Mouse (Mus musculus): ENCODE measurements at regions not wholly inside any gene's neighbourhood (a gene's known extent, or its start where the extent isn't known, plus 50 kb on each side); places are given as distances from the start of the nearest gene placed in this dataset.

DNA sequence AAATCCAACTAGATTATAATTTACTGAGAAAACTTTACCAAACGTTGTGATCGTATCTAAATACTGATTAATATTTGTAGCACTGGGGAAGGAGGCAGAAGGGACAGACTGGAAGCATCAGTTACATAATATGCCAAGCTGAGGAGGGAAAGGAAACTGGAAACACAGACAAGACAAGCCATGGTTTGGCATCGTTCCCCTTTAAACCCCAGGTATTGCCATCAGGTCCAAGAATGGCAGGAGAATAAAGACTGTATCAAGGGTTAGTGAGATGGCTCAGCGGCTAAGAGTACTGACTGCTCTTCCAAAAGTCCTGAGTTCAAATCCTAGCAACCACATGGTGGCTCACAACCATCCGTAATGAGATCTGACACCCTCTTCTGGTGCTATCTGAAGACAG lies 92.1 kb downstream of the Gm21962 start:
- Histone ChIP-seq H3K4me1 (ENCODE audit: control insufficient read depth, insufficient read depth, low read length) (no peaks in the 10 kb centered on the region), H3K4me3 (ENCODE audit: insufficient read depth, low read length) (no peak overlapping the region), H3K27ac (ENCODE audit: insufficient read depth, low read length) (no peak overlapping the region)
- TF ChIP-seq CTCF (IDR thresholded peaks at IDR 0.05; ENCODE audit: borderline replicate concordance, insufficient read depth, low read length), result no peak
- TF ChIP-seq POLR2A (IDR thresholded peaks at IDR 0.05; ENCODE audit: low read depth, low read length), result no peak

DNA sequence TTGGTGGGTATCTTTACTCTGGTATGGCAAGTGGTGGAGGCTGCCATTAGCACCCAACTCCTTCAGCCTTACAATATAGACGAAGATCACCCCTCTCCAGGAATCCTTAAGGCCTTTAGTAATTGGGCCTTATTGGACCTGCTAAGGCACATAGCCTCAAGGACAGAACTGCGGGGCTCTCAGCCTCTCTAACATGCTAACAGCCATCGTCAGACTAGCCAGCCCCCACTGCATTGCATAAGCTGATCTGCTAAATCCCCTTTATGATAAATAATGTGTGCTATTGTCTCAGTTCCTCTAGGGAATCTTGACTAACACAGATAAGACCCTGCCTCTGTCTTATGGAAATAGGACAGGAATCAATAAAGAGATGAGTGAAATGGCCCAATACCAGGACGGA lies 95.7 kb upstream of the H2afz start:
- Histone ChIP-seq H3K27ac (ENCODE audit: insufficient read depth, low read length) (no peak overlapping the region), H3K4me3 (ENCODE audit: insufficient read depth, low read length) (no peak overlapping the region), H3K4me1 (ENCODE audit: control insufficient read depth, insufficient read depth, low read length) (no peaks in the 10 kb centered on the region)
- TF ChIP-seq POLR2A (IDR thresholded peaks at IDR 0.05; ENCODE audit: low read depth, low read length) (no peak), CTCF (IDR thresholded peaks at IDR 0.05; ENCODE audit: borderline replicate concordance, insufficient read depth, low read length) (no peak)

DNA sequence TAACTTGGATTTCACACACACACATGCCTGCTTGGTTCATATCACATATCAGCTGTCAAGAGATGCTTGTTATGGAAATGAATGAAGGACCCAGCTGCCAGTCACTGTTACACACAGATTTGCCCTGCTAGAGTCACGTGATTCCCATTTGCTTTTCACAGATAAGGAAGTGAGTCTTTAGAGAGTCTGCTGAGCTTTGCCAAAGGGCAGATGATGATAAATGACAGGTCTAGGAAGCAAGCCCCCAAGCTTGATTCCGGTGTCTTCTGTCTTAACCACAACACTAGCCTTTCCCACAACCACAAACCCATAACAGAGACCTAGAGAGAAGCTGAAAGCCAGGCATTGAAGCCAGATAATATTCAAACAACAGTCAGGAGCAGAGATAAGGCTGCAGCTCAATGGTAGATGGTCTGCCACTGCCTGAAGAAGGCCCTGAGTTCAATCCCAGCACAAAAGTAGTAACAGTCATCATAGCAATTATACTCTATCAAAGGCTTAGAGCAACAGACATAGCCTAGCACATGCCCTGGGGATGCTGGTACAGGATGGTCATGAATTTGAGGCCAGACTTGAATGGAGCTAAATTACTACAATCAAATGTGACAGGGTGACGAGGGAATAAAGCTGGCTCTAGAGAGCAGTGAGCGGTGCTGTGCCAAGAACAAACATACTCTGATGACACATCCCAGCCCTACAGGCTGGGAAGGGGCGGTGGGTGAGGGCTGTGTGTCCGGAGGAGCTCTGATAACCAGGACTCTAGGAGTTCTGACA lies 89.0 kb upstream of the H2afz start:
- no peak overlapping the region for H3K27ac ChIP-seq (ENCODE audit: insufficient read depth, low read length)
- no peak for TF ChIP-seq CTCF (IDR thresholded peaks at IDR 0.05; ENCODE audit: borderline replicate concordance, insufficient read depth, low read length)
- TF ChIP-seq POLR2A (IDR thresholded peaks at IDR 0.05; ENCODE audit: low read depth, low read length), result no peak
- no peaks in the 10 kb centered on the region for H3K4me1 ChIP-seq (ENCODE audit: control insufficient read depth, insufficient read depth, low read length)
- no peak overlapping the region for H3K4me3 ChIP-seq (ENCODE audit: insufficient read depth, low read length)

DNA sequence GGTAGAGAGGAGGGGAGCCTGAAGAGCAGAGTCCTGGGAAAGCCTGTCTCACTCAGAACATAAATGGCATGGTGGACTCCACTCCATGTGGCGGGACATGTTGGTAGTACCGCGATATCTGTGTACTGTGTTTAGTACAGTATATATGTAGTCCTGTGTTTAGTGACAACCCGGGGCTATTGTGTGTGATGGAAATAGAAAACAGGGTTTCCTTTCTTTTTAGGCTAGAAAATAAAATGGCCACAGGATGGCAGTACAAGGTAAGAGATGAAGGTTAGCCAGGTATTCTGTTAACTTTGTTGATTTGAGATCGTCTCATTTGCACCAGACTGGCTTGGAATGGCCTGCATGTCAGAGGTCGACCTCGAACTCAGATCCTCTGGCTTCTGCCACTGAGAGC lies 86.2 kb upstream of the H2afz start:
- no peak overlapping the region for H3K4me3 ChIP-seq (ENCODE audit: insufficient read depth, low read length)
- TF ChIP-seq CTCF (IDR thresholded peaks at IDR 0.05; ENCODE audit: borderline replicate concordance, insufficient read depth, low read length) (no peak), POLR2A (IDR thresholded peaks at IDR 0.05; ENCODE audit: low read depth, low read length) (no peak)

DNA sequence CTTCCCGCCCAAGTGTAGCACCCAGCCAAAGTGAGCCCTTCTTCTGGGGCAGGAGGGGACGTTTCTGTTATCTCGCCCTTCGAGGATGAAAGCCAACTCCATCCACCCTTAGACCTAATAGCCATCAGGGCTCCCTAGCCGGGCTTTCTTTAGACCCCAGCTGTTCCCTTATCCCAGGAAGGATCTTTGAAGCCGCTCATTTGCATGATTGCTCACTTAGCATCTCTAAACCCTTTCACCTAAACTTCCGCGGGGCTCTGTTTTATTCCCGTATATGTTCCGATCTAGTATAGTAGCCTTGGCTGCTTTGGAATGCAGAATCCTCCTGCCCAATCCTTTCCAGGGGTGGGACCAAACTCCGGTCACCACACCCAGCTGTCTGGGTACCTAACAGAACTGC lies 84.3 kb upstream of the H2afz start:
- no peak for TF ChIP-seq CTCF (IDR thresholded peaks at IDR 0.05; ENCODE audit: borderline replicate concordance, insufficient read depth, low read length)
- no peak for TF ChIP-seq POLR2A (IDR thresholded peaks at IDR 0.05; ENCODE audit: low read depth, low read length)

More for the DNA sequence above, 86.2 kb upstream of the H2afz start:
- Histone ChIP-seq H3K27ac (ENCODE audit: insufficient read depth, low read length) (no peak overlapping the region), H3K4me1 (ENCODE audit: control insufficient read depth, insufficient read depth, low read length) (no peaks in the 10 kb centered on the region)

DNA sequence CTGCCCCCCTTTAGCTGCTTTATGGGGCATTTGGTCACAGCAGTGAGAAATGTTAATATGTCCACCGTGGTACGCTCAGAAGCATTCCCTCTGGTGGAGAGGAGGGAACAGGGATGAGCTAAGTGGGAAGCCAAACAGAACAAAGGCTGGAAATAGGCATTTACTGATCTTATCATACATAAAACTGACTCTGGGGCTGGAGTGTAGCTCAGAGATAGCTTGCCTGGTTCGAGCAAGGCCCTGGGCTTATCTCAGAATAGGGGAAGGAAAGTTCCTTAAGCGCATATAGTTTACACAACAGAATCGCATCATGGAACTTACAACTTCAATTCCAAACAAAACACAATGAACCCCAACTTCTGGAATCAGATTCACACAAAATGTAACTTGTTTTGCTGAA lies 81.5 kb upstream of the H2afz start:
- Histone ChIP-seq H3K4me1 (ENCODE audit: control insufficient read depth, insufficient read depth, low read length) (no peaks in the 10 kb centered on the region), H3K27ac (ENCODE audit: insufficient read depth, low read length) (no peak overlapping the region), H3K4me3 (ENCODE audit: insufficient read depth, low read length) (no peak overlapping the region)
- TF ChIP-seq POLR2A (IDR thresholded peaks at IDR 0.05; ENCODE audit: low read depth, low read length) (no peak), CTCF (IDR thresholded peaks at IDR 0.05; ENCODE audit: borderline replicate concordance, insufficient read depth, low read length) (no peak)

More for the DNA sequence above, 84.3 kb upstream of the H2afz start:
- Histone ChIP-seq H3K27ac (ENCODE audit: insufficient read depth, low read length) (no peak overlapping the region), H3K4me1 (ENCODE audit: control insufficient read depth, insufficient read depth, low read length) (no peaks in the 10 kb centered on the region), H3K4me3 (ENCODE audit: insufficient read depth, low read length) (no peak overlapping the region)

DNA sequence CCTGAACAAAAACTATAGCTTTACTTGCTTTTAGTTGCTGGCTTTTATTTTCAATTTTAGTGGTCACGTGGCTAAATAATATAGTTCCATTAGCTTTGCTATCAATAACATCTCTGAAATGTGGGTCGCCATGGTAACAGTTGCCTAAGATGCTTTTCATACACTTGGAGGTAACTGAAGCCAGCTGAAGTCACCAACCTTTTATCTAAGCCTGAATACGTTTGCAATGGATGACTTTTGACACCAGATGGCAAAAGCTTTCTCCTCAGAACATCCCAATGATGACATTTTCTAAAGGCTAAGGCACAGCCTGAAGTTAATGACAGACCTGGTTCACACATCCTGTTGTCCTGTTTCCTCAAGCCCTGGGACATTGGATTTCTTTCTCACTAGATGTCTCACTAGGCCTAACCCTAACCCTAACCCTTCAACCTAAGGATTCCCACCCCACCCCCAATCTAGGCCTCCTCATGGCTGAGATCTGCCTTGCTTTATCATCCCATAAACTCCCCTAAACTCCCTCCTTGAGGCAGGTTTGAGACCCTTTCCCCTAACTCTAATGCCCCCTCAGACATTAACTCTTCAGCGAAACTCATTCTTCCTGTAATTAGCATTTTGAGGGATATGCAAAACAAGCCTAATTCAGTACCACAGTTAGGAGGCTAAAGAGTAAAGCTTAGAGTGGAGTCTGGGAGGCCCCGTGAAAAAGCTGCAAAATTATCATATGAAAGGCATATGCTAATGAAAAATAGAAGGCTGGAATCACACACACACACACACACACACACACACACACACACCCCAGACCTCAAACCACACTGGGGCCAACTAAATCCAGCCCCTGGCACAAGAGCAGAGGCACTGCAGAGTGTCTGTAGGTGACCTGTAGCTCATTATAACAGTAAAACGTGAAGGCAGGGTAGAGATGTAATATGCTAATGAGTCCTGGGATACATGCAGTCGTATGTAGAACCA lies 80.1 kb upstream of the H2afz start:
- Histone ChIP-seq H3K4me3 (ENCODE audit: insufficient read depth, low read length) (no peak overlapping the region), H3K27ac (ENCODE audit: insufficient read depth, low read length) (no peak overlapping the region), H3K4me1 (ENCODE audit: control insufficient read depth, insufficient read depth, low read length) (no peaks in the 10 kb centered on the region)
- TF ChIP-seq POLR2A (IDR thresholded peaks at IDR 0.05; ENCODE audit: low read depth, low read length) (no peak), CTCF (IDR thresholded peaks at IDR 0.05; ENCODE audit: borderline replicate concordance, insufficient read depth, low read length) (no peak)

DNA sequence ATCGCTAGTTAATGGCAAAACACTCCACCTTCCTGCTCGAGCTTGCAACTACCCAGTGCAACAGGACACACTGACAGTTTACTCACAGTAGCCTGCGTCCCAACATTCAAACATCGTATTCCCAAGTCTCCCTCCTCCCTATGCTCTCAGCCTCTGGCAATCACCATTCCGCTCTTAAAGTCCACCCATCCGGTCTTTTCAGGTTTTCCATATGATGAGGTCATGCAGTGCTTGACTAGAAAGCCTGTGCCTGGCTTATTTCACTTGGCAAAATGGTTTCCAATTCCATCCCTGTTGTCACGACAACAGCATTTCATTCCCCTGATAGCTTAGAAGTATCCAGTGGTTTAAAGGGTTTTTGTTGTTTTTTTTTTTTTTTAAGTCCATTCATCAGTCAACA lies 79.1 kb upstream of the H2afz start:
- Histone ChIP-seq H3K27ac (ENCODE audit: insufficient read depth, low read length) (no peak overlapping the region), H3K4me3 (ENCODE audit: insufficient read depth, low read length) (no peak overlapping the region), H3K4me1 (ENCODE audit: control insufficient read depth, insufficient read depth, low read length) (no peaks in the 10 kb centered on the region)
- TF ChIP-seq CTCF (IDR thresholded peaks at IDR 0.05; ENCODE audit: borderline replicate concordance, insufficient read depth, low read length) (no peak), POLR2A (IDR thresholded peaks at IDR 0.05; ENCODE audit: low read depth, low read length) (no peak)

DNA sequence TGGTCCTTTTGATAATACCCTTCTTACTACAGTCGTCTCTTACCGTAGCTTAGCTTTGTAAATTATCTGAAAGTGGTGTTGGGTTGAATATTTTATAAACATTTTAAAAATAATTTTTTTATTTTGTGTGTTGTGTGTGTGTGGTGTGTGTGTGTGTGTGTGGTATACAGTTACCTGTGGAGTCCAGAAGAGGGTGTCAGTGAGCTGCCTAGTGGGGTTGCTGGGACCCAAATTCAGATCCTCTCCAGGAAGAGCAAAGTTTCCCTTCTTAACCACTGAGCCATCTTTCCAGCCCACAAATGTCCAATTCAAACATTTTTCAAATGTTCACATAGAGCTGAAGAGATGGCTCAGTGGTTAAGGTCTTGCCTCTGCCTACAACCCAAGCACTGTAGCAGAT lies 78.4 kb upstream of the H2afz start:
- TF ChIP-seq POLR2A (IDR thresholded peaks at IDR 0.05; ENCODE audit: low read depth, low read length), result no peak
- TF ChIP-seq CTCF (IDR thresholded peaks at IDR 0.05; ENCODE audit: borderline replicate concordance, insufficient read depth, low read length), result no peak
- Histone ChIP-seq H3K27ac (ENCODE audit: insufficient read depth, low read length) (no peak overlapping the region), H3K4me3 (ENCODE audit: insufficient read depth, low read length) (no peak overlapping the region), H3K4me1 (ENCODE audit: control insufficient read depth, insufficient read depth, low read length) (no peaks in the 10 kb centered on the region)

DNA sequence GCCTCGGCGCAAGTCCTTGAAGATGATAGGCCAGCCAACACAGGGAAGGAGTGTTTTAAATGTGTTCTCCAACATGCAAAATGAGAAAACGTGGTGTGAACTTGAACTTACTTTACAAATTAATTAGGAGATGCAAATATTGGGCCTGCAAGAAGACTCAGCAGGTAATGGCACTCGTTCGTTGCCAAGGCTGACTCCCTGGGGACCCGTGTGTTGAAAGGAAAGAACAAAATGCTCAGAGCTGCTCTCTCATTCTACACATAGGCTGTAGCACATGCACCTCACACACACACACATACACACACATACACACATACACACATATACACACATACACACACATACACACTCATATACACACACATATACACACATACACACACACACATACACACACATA lies 74.6 kb upstream of the H2afz start:
- H3K4me3 ChIP-seq (ENCODE audit: insufficient read depth, low read length), result no peak overlapping the region
- TF ChIP-seq CTCF (IDR thresholded peaks at IDR 0.05; ENCODE audit: borderline replicate concordance, insufficient read depth, low read length) (no peak), POLR2A (IDR thresholded peaks at IDR 0.05; ENCODE audit: low read depth, low read length) (no peak)

More for the DNA sequence above, 74.6 kb upstream of the H2afz start:
- H3K27ac ChIP-seq (ENCODE audit: insufficient read depth, low read length), result no peak overlapping the region
- no peaks in the 10 kb centered on the region for H3K4me1 ChIP-seq (ENCODE audit: control insufficient read depth, insufficient read depth, low read length)
